In the genomic region with DNA sequence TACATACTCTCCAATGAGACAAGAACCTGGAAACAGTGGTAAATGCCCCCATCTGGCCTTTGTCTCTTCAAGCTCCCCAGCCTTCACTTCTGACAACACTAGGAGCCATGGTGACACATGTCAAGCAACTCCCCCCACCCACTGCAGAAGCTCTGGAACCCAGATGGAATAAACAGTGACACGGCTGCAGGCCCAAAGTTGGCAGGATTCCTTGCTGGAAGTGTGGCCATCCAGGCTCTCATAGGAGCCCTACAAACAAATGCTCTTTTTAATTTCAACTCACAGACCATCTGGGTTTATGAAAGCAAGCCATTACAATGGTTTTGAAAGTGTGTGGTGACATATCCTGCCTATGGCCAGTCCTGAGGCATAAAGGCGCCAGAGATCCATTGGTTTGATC, we compare ENCODE assay signal across 24 mouse cellular contexts.
DNase-seq lines count a peak whose midpoint lies in the region; ATAC-seq and TF ChIP-seq lines count a peak whose summit lies in the region.
"Had no signal": no experiment of that assay in that cellular context is flagged by ENCODE, and none has a peak within 500 bp of the region (broad histone marks: within the 10 kb centered on the region; RNA-seq: fewer than 3 reads in every experiment).

No protein-coding gene starts in this region.

- H3K4me2 ChIP-seq in lung, embryonic 14.5 days = no peak overlapping the region
- no peak overlapping the region for H3K4me2 ChIP-seq in lung, postnatal 0 days (replicated peaks; ENCODE audit: low read depth, low read length)
- H3K4me2 ChIP-seq: embryonic facial prominence, embryonic 12.5 days; embryonic facial prominence, embryonic 15.5 days; heart, embryonic 13.5 days; hindbrain, embryonic 15.5 days had no signal

- H3K27ac ChIP-seq in lung, embryonic 14.5 days (ENCODE audit: low read depth) = no peak overlapping the region
- H3K27ac ChIP-seq in lung, postnatal 0 days (ENCODE audit: low read length) = no peak overlapping the region
- H3K27ac ChIP-seq: embryonic facial prominence, embryonic 12.5 days; embryonic facial prominence, embryonic 15.5 days; gastrocnemius, adult 2 months; heart, embryonic 10.5 days; heart, embryonic 13.5 days; hindbrain, embryonic 15.5 days had no signal

- no peak overlapping the region for H3K9ac ChIP-seq in lung, embryonic 14.5 days
- no peak overlapping the region for H3K9ac ChIP-seq in lung, postnatal 0 days (replicated peaks; ENCODE audit: low read depth)
- H3K9ac ChIP-seq: embryonic facial prominence, embryonic 12.5 days; embryonic facial prominence, embryonic 15.5 days; forebrain, postnatal 0 days; heart, embryonic 13.5 days; hindbrain, embryonic 15.5 days had no signal

- peak; percentile 16 to 41 for DNase-seq in cerebellum, postnatal 10 days
- no peak for DNase-seq in cerebellum, postnatal 25 days
- DNase-seq in lung, embryonic 14.5 days = peak; percentile 59
- DNase-seq in lung, postnatal 25 days (ENCODE audit: low spot score) = no peak
- DNase-seq in lung, postnatal 0 days (ENCODE audit: low spot score) = no peak
- no peak for DNase-seq in lung, postnatal 36 days
- DNase-seq in liver = no peak
- DNase-seq: adrenal gland, adult 8-10 months; adrenal gland, postnatal 25 days; cerebellum, adult 11-12 months; cerebellum, adult 8-10 months; forebrain, postnatal 0 days; gastrocnemius, adult 2 months; gastrocnemius, postnatal 14 days; heart, adult 18-20 months; heart, postnatal 14 days; heart, postnatal 4 days had no signal

- peak; percentile 52; the same call in 1 of the 2 replicates for ATAC-seq in lung, embryonic 14.5 days (ENCODE audit: insufficient read depth)
- peak; percentile 41; the same call in 1 of the 2 replicates for ATAC-seq in lung, postnatal 0 days
- ATAC-seq: activated CD4-positive, CD25-positive, alpha-beta regulatory T cell, adult 4 months; forebrain, embryonic 14.5 days; forebrain, postnatal 0 days had no signal

- no peaks in the 10 kb centered on the region for H3K36me3 ChIP-seq in lung, embryonic 14.5 days (ENCODE audit: insufficient read depth)
- H3K36me3 ChIP-seq in lung, postnatal 0 days (ENCODE audit: insufficient read depth, low read length) = no peaks in the 10 kb centered on the region
- H3K36me3 ChIP-seq: embryonic facial prominence, embryonic 12.5 days; embryonic facial prominence, embryonic 15.5 days; heart, embryonic 10.5 days; heart, embryonic 13.5 days; hindbrain, embryonic 15.5 days had no signal

- H3K27me3 ChIP-seq in lung, embryonic 14.5 days (ENCODE audit: insufficient read depth, low read length) = no peaks in the 10 kb centered on the region
- H3K27me3 ChIP-seq in lung, postnatal 0 days (replicated peaks; ENCODE audit: insufficient read depth, low read length) = no peaks in the 10 kb centered on the region
- H3K27me3 ChIP-seq: embryonic facial prominence, embryonic 12.5 days; embryonic facial prominence, embryonic 15.5 days; heart, embryonic 13.5 days; hindbrain, embryonic 15.5 days had no signal

- H3K4me1 ChIP-seq in lung, embryonic 14.5 days (ENCODE audit: insufficient read depth) = no peaks in the 10 kb centered on the region
- no peaks in the 10 kb centered on the region for H3K4me1 ChIP-seq in lung, postnatal 0 days (ENCODE audit: insufficient read depth, low read depth, low read length)
- H3K4me1 ChIP-seq: embryonic facial prominence, embryonic 12.5 days; embryonic facial prominence, embryonic 15.5 days; heart, embryonic 10.5 days; heart, embryonic 13.5 days; hindbrain, embryonic 15.5 days had no signal

- WGBS in lung, embryonic 14.5 days = 39% methylated on average over 2 of the region's 2 CpGs
- 44% methylated on average over 2 of the region's 2 CpGs for WGBS in lung, postnatal 0 days

- no peak for TF ChIP-seq CTCF in lung, embryonic 14.5 days (IDR thresholded peaks at IDR 0.05; ENCODE audit: low read depth)
- no peak for TF ChIP-seq CTCF in lung, postnatal 0 days (IDR thresholded peaks at IDR 0.05)

- TF ChIP-seq EP300 in lung, postnatal 0 days (IDR thresholded peaks at IDR 0.05) = no peak

- H3K9me3 ChIP-seq in lung, embryonic 14.5 days (ENCODE audit: low read depth, low read length) = no peaks in the 10 kb centered on the region
- H3K9me3 ChIP-seq in lung, postnatal 0 days (ENCODE audit: low read length) = no peaks in the 10 kb centered on the region
- H3K9me3 ChIP-seq: embryonic facial prominence, embryonic 12.5 days; embryonic facial prominence, embryonic 15.5 days; heart, embryonic 10.5 days; heart, embryonic 13.5 days; hindbrain, embryonic 15.5 days had no signal

- no peak overlapping the region for H3K4me3 ChIP-seq in lung, embryonic 14.5 days (ENCODE audit: low read depth, low read length)
- H3K4me3 ChIP-seq in lung, postnatal 0 days (ENCODE audit: low read depth, low read length) = no peak overlapping the region
- H3K4me3 ChIP-seq: embryonic facial prominence, embryonic 12.5 days; embryonic facial prominence, embryonic 15.5 days; gastrocnemius, adult 2 months; heart, embryonic 10.5 days; heart, embryonic 13.5 days; hindbrain, embryonic 15.5 days had no signal

Comparison
In these comparisons a context has a peak if more than half of its experiments do, and no peak if none do; other contexts are left out.
1. DNase-seq: peak in cerebellum, postnatal 10 days (2 of 2) and lung, embryonic 14.5 days (single experiment); none in cerebellum, postnatal 25 days (0 of 2), lung, postnatal 25 days (single experiment), lung, postnatal 0 days (single experiment), lung, postnatal 36 days (single experiment) and liver (single experiment).